Mouse (Mus musculus) 3134 (cell line): ENCODE results near the gene Hist1h2br.
"Not testable (repeated sequence)": the region's sequence is repeated elsewhere in the genome, so short reads cannot be mapped to it uniquely, and the experiment has no call there.

Source experiments
- DNase-seq: peaks from one replicate; pipeline ENCODE4 v3.0.0-alpha.2; 2011; ENCODE audit warnings: low spot score; ENCODE audit not compliant: insufficient read length; ENCODE audit errors: extremely low read depth

Gene Hist1h2br

GRCm38 (mm10) chr13:21833461-21833860, at the start of gene Hist1h2br, which contains the start of gene Hist1h2ap:
Hist1h2br (plus strand) TSS chr13:21833743.
Hist1h2ap (minus strand) TSS chr13:21833507.
- DNase-seq = not testable (repeated sequence)

GRCm38 (mm10) chr13:21784311-21784710, 49.2 kb upstream of the Hist1h2br start:
- no peak for DNase-seq

GRCm38 (mm10) chr13:21786189-21786898, 47.2 kb upstream of the Hist1h2br start:
- peak; percentile 79 for DNase-seq

DNA sequence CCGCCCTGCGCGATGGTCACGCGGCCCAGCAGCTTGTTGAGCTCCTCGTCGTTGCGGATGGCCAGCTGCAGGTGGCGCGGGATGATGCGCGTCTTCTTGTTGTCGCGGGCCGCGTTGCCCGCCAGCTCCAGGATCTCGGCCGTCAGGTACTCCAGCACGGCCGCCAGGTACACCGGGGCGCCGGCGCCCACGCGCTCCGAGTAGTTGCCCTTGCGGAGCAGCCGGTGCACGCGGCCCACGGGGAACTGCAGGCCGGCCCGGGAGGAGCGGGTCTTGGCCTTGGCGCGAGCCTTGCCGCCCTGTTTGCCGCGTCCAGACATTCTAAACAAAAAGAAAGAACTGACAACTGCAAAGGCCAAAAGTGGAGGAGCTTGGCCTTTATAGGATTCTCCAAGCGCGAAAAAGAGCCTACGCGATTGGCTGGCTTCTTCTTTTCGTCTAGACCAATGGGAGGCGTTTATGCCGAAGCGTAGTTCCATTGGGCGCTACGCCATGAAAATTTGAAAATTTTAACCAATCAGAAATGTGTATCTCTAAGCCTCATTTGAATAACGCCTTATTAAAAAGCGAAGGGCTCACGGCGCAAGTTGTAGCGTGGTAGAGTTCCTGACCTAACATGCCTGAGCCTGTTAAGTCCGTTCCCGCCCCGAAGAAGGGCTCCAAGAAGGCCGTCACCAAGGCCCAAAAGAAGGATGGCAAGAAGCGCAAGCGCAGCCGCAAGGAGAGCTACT, 46.5 kb upstream of the Hist1h2br start, which contains the start of the genes Hist1h2an and Hist1h2bp:
TSS of gene Hist1h2an (minus strand) at position 320 of the 731 bp plus-strand sequence.
TSS of gene Hist1h2bp (plus strand) at position 563 of the 731 bp plus-strand sequence.
- DNase-seq = peak; percentile 92

DNA sequence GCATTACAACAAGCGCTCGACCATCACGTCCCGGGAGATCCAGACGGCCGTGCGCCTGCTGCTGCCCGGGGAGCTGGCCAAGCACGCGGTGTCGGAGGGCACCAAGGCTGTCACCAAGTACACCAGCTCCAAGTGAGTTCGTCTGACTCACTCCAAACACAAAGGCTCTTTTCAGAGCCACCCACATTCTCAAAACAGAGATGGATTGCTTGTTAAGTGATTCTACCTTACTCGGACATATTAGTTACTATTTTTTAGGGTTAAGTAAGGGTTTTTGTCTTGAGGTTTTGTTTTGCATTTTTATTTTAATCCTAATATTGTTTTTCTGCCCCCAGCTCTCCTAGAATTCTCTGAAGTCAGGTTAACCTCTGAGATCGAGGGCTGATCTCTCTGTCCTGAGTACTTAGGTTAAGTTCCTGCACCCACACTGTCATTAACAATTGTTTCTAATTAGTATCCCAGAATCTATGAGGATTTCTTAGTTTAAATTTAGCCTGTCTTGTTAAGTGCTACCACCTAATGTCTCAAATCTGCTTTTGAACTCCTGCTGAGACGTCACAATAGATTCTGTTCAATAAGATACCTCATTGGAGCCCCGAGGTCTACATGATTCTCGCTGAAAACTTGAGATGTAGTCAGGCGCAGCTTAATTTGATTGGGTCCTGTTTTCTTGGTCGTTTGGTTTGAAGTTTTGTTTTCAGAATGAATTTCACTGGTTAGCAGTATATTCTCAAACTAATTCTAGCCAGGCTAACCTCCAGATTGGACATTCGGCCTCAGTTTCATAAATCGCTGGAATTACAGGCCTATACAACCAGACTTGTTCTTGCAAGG, 45.6 kb upstream of the Hist1h2br start:
- DNase-seq = peak; percentile 63

- no peak for DNase-seq
These were observed 43.6 kb upstream of the Hist1h2br start for GRCm38 (mm10) chr13:21789925-21790324.

- no peak for DNase-seq
These were observed 42.8 kb upstream of the Hist1h2br start for GRCm38 (mm10) chr13:21790601-21791283.

DNA sequence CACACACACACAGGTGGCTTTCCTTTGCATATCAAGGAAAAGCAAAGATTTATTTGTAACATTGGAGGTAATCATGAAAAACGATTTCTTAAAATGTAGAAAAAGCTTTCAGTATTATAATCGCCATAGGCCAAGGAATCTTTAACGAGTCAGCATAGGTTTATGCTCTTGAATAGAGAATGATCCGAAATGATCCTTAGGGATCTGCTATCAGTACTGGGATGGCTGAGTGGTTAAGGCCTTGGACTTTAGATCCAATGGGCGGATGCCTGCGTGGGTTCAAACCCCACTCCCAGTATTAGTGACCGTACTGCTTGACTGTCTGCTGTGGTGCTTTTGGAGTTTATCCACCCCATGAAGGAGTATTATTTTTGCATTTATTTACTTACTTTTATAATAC, 38.0 kb upstream of the Hist1h2br start:
- DNase-seq = no peak

GRCm38 (mm10) chr13:21797163-21797562, 36.4 kb upstream of the Hist1h2br start:
- DNase-seq = not testable (repeated sequence)

DNA sequence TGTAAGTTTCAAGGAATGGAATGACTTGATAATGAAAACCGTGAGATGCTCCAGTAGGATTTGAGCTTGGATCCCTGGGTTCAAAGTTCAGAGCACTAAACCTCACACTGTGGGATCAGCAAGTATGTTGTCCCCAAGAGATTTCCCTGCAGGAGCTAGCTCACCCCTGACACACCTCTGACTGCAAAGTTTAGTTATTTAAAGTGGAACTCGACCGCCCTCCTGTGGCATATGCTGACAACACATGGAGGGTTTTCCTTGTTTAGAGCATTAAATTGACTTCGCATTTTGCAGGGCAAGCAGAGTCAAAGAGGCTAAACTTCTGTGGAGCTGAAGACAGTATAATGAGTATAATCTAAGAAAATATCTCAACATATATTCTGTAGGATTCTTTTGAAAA, 30.5 kb upstream of the Hist1h2br start:
- not testable (repeated sequence) for DNase-seq

DNA sequence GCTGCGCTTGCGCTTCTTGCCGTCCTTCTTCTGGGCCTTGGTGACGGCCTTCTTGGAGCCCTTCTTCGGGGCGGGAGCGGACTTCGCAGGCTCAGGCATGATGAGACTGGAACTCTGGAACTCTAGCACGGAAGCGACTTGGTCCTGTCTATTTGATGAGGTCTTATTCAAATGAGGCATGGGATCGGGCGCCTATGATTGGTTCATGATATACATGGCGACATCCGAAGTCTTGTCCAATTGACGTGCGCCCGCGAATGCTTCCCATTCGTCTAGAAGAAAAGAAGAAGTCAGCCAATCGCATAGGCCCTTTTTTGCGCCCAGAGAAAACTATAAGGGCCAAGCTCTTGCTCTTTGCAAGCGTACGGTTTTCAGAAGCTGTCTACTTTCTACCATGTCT, 23.5 kb upstream of the Hist1h2br start, which contains the start of the genes Hist1h2bq and Hist1h2ao:
TSS of gene Hist1h2bq (minus strand) at position 125 of the 400 bp plus-strand sequence.
TSS of gene Hist1h2ao (plus strand) at position 393 of the 400 bp plus-strand sequence.
- not testable (repeated sequence) for DNase-seq

DNA sequence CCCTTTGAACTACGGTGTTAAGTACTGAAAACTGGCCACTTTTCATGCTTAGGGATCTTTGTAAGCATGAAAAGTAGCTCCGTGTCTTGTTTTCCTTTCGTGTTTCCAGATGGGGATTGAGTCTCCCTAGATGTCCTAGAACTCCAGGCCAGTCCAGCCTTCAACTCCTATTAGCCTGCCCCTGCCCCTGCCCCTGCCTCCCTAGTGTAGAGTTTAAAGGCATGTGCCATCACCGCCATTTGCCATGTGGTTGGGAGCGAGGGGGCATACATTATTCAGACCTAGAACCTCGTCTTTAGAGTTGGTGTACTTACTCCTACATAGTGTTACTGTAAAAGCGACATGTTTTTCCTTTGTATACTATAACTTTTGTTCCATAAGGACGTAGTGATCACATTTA, 22.5 kb upstream of the Hist1h2br start:
- not testable (repeated sequence) for DNase-seq

DNA sequence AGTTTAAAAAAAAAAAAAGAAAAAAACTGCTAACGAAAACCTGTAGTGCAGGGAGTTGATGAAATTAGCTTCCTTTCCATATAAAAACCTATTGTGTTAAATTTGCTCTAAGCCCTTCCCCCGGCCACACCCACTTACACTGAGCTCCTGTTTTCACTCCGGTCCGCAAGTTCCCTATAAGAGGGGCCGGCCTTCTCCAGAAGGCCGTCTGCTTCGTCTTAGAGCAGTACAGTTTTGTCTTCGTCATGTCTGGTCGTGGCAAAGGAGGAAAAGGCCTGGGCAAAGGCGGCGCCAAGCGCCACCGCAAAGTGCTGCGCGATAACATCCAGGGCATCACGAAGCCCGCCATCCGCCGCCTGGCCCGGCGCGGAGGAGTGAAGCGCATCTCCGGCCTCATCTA, 22.0 kb upstream of the Hist1h2br start, which contains the start of gene Hist1h4m:
TSS of gene Hist1h4m (plus strand) at position 208 of the 400 bp plus-strand sequence.
- DNase-seq = not testable (repeated sequence)

GRCm38 (mm10) chr13:21812092-21812491, 21.5 kb upstream of the Hist1h2br start:
- not testable (repeated sequence) for DNase-seq

DNA sequence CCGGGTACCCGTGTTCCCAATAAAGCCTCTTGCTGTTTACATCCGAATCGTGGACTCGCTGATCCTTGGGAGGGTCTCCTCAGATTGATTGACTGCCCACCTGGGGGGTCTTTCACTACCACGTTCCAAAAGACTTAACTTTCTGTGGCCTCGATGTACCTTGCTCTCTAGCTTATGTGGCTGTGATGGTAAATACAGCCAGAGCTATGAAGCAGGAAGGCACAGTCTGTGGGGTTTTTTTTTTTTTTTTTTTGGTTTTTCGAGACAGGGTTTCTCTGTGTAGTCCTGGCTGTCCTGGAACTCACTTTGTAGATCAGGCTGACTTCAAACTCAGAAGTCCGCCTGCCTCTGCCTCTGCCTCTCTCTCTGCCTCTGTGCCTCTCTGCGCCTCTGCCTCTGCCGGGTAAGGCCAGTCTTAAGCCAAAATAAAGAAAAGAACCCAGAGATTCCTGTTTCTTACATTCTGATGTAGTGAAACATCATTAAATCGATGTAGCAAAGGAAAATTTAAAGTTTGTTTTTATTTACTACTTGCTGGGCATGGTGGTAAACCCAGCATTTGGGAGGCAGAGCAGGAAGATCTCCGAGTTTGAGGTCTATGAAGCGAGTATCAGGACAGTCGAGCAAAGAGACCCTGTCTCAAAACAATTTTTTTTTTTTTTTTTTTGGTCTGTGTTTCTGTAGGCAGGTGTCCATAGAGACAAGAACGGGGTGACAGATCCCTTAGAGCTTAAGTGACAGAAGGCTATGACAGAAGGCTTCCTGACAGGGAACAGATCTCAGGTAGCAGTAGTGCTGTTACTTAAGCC, 13.3 kb upstream of the Hist1h2br start:
- DNase-seq = not testable (repeated sequence)

- no peak for DNase-seq
These were observed 5.0 kb upstream of the Hist1h2br start for GRCm38 (mm10) chr13:21828511-21828910.

DNA sequence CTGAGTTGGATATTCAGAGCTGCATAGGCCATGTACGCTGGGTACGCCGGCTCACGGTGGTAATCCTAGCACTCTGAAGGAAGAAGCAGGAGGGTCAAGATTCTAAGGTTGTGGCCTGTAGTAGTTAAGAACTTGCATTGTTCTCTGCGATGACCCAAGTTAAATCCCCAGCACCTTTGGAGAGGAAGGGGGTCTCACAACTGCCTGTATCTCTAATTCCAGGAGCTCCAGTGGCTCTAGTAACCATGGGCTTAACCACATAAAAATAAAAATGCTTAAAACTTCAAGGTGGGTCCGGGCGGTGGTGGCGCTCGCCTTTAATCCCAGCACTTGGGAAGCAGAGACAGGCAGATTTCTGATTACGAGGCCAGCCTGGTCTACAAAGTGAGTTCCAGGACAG, 3.2 kb upstream of the Hist1h2br start:
- DNase-seq = peak; percentile 31

- not testable (repeated sequence) for DNase-seq
These were observed 1.8 kb upstream of the Hist1h2br start, which contains the start of gene Hist1h4n for GRCm38 (mm10) chr13:21831418-21832394. Hist1h4n (minus strand) TSS chr13:21832196.
